Mouse (Mus musculus): ENCODE results near the gene Pou3f3. TPM values are rescaled to one million over a fixed set of nuclear protein-coding genes. Genes with fewer than 3 reads are reported as not detected.

Pou3f3 gene
- polyA plus RNA-seq, 1 experiment = 15.9 TPM

GRCm38 (mm10) chr1:42723769-42724300 is 28.3 kb downstream of the Pou3f3 start:
- DNase-seq = no peak
- Histone ChIP-seq H3K27me3 (ENCODE audit: control insufficient read depth, insufficient read depth, low read length) (no peaks in the 10 kb centered on the region; the same call in 1 of the 2 replicates), H3K4me3 (replicated peaks; ENCODE audit: insufficient read depth, low read depth, low read length) (no peak overlapping the region), H3K4me1 (ENCODE audit: control insufficient read depth, insufficient read depth, low read length) (no peaks in the 10 kb centered on the region), H3K27ac (ENCODE audit: insufficient read depth, low read length) (no peak overlapping the region)
- 33% methylated on average over 1 of the region's 1 CpGs for WGBS
- no peak for TF ChIP-seq POLR2A (IDR thresholded peaks at IDR 0.05; ENCODE audit: borderline replicate concordance, insufficient read depth, low read length)
- no peak for TF ChIP-seq CTCF (IDR thresholded peaks at IDR 0.05; ENCODE audit: borderline replicate concordance, insufficient read depth, low read depth, low read length)

GRCm38 (mm10) chr1:42724881-42725280 is 29.3 kb downstream of the Pou3f3 start:
- 89% methylated on average over 2 of the region's 2 CpGs for WGBS
- Histone ChIP-seq H3K27ac (ENCODE audit: insufficient read depth, low read length) (no peak overlapping the region), H3K4me1 (ENCODE audit: control insufficient read depth, insufficient read depth, low read length) (no peaks in the 10 kb centered on the region), H3K27me3 (ENCODE audit: control insufficient read depth, insufficient read depth, low read length) (no peaks in the 10 kb centered on the region; the same call in 1 of the 2 replicates), H3K4me3 (replicated peaks; ENCODE audit: insufficient read depth, low read depth, low read length) (no peak overlapping the region)
- TF ChIP-seq CTCF (IDR thresholded peaks at IDR 0.05; ENCODE audit: borderline replicate concordance, insufficient read depth, low read depth, low read length) (no peak), POLR2A (IDR thresholded peaks at IDR 0.05; ENCODE audit: borderline replicate concordance, insufficient read depth, low read length) (no peak)
- DNase-seq = no peak

DNA sequence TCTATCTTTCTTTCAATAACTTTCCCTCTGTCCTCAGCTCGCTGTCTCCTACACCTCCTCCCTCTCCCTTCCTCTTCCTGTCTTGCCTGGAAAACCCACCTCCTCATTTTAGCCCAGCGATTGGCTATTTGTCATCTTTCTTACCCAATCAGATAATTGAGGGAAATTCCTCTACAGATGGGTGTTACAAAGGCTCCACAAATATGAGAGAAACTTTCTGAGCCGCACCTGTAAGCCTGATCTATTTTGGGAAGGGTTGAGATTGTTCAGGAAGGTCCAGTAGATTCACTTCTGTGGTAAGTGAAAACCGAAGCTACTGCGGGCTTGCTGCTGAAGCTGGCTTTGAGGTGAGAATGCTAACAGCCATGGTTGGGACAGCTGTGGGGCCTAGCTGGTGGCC is 31.6 kb downstream of the Pou3f3 start:
- no peaks in the 10 kb centered on the region for H3K4me1 ChIP-seq (ENCODE audit: control insufficient read depth, insufficient read depth, low read length)
- TF ChIP-seq POLR2A (IDR thresholded peaks at IDR 0.05; ENCODE audit: borderline replicate concordance, insufficient read depth, low read length) (no peak), CTCF (IDR thresholded peaks at IDR 0.05; ENCODE audit: borderline replicate concordance, insufficient read depth, low read depth, low read length) (no peak)
- no peak overlapping the region for H3K27ac ChIP-seq (ENCODE audit: insufficient read depth, low read length)
- no peaks in the 10 kb centered on the region for H3K27me3 ChIP-seq (ENCODE audit: control insufficient read depth, insufficient read depth, low read length)
- 92% methylated on average over 5 of the region's 5 CpGs for WGBS
- no peak overlapping the region for H3K4me3 ChIP-seq (replicated peaks; ENCODE audit: insufficient read depth, low read depth, low read length)
- DNase-seq = no peak

DNA sequence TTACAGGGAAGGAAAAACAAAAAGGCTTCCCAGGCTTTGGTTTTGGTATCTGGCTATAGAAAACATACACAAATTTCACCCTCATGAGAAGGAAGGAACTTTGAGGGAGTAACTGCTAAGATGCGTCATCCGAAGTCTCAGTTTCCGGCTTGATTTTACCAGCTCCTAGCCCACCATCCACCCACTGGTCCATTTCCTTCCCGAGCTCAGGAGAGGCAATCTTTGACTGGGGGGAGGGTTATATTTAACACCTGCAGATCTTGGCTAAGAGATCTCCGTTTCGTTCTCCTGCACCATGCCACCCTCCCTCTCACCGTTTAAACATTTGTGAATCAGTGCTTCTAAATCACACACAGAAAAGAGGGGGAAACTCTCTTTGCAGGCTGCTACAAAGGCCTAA is 32.1 kb downstream of the Pou3f3 start:
- H3K4me3 ChIP-seq (replicated peaks; ENCODE audit: insufficient read depth, low read depth, low read length) = no peak overlapping the region
- TF ChIP-seq POLR2A (IDR thresholded peaks at IDR 0.05; ENCODE audit: borderline replicate concordance, insufficient read depth, low read length) (no peak), CTCF (IDR thresholded peaks at IDR 0.05; ENCODE audit: borderline replicate concordance, insufficient read depth, low read depth, low read length) (no peak)
- H3K27me3 ChIP-seq (ENCODE audit: control insufficient read depth, insufficient read depth, low read length) = no peaks in the 10 kb centered on the region
- no peak overlapping the region for H3K27ac ChIP-seq (ENCODE audit: insufficient read depth, low read length)
- no peak for DNase-seq
- WGBS = 73% methylated on average over 7 of the region's 7 CpGs
- H3K4me1 ChIP-seq (ENCODE audit: control insufficient read depth, insufficient read depth, low read length) = no peaks in the 10 kb centered on the region

- DNase-seq = no peak
These were observed 46.0 kb downstream of the Pou3f3 start for GRCm38 (mm10) chr1:42741383-42742241.

DNA sequence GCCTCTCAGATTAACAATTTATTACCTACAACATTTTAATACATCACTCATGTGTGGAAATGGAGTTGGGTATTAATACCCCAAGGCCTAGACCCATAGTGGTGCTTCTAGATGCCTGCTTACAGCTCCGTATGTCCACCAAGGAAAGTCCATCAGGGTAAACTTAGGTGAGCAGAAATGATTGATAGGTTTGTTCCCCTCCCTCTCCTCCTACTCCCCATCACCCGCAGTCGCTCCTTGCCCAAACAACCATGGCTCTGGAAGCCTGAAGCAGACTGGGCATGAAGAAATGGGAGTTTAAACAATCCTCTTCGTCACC is 46.6 kb downstream of the Pou3f3 start:
- no peak overlapping the region for H3K4me3 ChIP-seq (replicated peaks; ENCODE audit: insufficient read depth, low read depth, low read length)
- TF ChIP-seq POLR2A (IDR thresholded peaks at IDR 0.05; ENCODE audit: borderline replicate concordance, insufficient read depth, low read length) = no peak
- no peak for TF ChIP-seq CTCF (IDR thresholded peaks at IDR 0.05; ENCODE audit: borderline replicate concordance, insufficient read depth, low read depth, low read length)
- 90% methylated on average over 4 of the region's 4 CpGs for WGBS
- no peaks in the 10 kb centered on the region for H3K4me1 ChIP-seq (ENCODE audit: control insufficient read depth, insufficient read depth, low read length)
- H3K27ac ChIP-seq (ENCODE audit: insufficient read depth, low read length) = no peak overlapping the region
- no peaks in the 10 kb centered on the region for H3K27me3 ChIP-seq (ENCODE audit: control insufficient read depth, insufficient read depth, low read length)
- DNase-seq = no peak

More at GRCm38 (mm10) chr1:42741383-42742241, 46.0 kb downstream of the Pou3f3 start:
- TF ChIP-seq POLR2A (IDR thresholded peaks at IDR 0.05; ENCODE audit: borderline replicate concordance, insufficient read depth, low read length) (no peak), CTCF (IDR thresholded peaks at IDR 0.05; ENCODE audit: borderline replicate concordance, insufficient read depth, low read depth, low read length) (no peak)
- WGBS = 63% methylated on average over 16 of the region's 16 CpGs
- Histone ChIP-seq H3K4me1 (ENCODE audit: control insufficient read depth, insufficient read depth, low read length) (no peaks in the 10 kb centered on the region), H3K27ac (ENCODE audit: insufficient read depth, low read length) (no peak overlapping the region), H3K4me3 (replicated peaks; ENCODE audit: insufficient read depth, low read depth, low read length) (no peak overlapping the region), H3K27me3 (ENCODE audit: control insufficient read depth, insufficient read depth, low read length) (no peaks in the 10 kb centered on the region)

- Histone ChIP-seq H3K4me3 (replicated peaks; ENCODE audit: insufficient read depth, low read depth, low read length) (no peak overlapping the region), H3K27ac (ENCODE audit: insufficient read depth, low read length) (no peak overlapping the region), H3K4me1 (ENCODE audit: control insufficient read depth, insufficient read depth, low read length) (no peaks in the 10 kb centered on the region), H3K27me3 (ENCODE audit: control insufficient read depth, insufficient read depth, low read length) (no peaks in the 10 kb centered on the region)
- WGBS = 87% methylated on average over 3 of the region's 3 CpGs
- no peak for DNase-seq
- TF ChIP-seq POLR2A (IDR thresholded peaks at IDR 0.05; ENCODE audit: borderline replicate concordance, insufficient read depth, low read length) = no peak
- TF ChIP-seq CTCF (IDR thresholded peaks at IDR 0.05; ENCODE audit: borderline replicate concordance, insufficient read depth, low read depth, low read length) = no peak
These were observed 49.5 kb downstream of the Pou3f3 start for GRCm38 (mm10) chr1:42745047-42745446.
